Mouse (Mus musculus): ENCODE measurements at regions not wholly inside any gene's neighbourhood (a gene's known extent, or its start where the extent isn't known, plus 50 kb on each side); places are given as distances from the start of the nearest gene placed in this dataset.

DNA sequence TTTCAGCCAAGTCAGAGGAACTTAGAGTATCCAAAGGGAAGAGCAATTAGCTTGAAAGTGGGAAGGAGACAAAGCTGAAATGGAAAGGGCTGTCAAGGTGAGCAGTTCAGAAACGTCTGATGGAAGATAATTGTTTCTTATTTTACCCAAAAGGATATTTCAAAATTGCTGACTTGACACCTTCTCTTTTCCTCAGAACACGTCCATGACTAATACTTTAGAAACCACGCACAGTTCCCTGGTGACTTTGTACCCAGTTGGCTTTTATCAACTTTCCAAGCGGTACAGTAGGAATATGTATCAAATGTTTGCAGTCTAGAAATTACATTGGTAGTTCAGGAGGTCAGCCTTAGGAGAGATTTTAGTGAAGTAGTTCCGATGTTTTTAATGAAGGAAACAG is 508.3 kb upstream of the Ddx18 start:
- Histone ChIP-seq H3K27ac (replicated peaks; ENCODE audit: insufficient read depth, low read depth, low read length) (no peak overlapping the region), H3K9ac (ENCODE audit: low read depth, low read length) (no peak overlapping the region), H3K36me3 (ENCODE audit: control insufficient read depth, insufficient read depth, low read length) (no peaks in the 10 kb centered on the region), H3K4me1 (ENCODE audit: control insufficient read depth, insufficient read depth, low read length) (no peaks in the 10 kb centered on the region), H3K4me3 (ENCODE audit: insufficient read depth, low read depth, low read length) (no peak overlapping the region), H3K79me2 (ENCODE audit: control insufficient read depth, insufficient read depth, low read length) (no peaks in the 10 kb centered on the region), H3K27me3 (ENCODE audit: control insufficient read depth, insufficient read depth, low read length) (no peaks in the 10 kb centered on the region)
- TF ChIP-seq POLR2A (IDR thresholded peaks at IDR 0.05; ENCODE audit: extremely low read depth, insufficient read depth, low read length): no peak
- TF ChIP-seq CTCF (IDR thresholded peaks at IDR 0.05; ENCODE audit: low read depth, low read length): no peak
- DNase-seq (ENCODE audit: extremely low read depth, low read depth, low spot score): no peak
- WGBS: 72% methylated on average over 5 of the region's 5 CpGs

GRCm38 (mm10) chr1:122055146-122055545 is 487.4 kb upstream of the Ddx18 start:
- WGBS: 69% methylated on average over 1 of the region's 1 CpGs
- no peak for DNase-seq (ENCODE audit: extremely low read depth, low read depth, low spot score)
- Histone ChIP-seq H3K4me1 (ENCODE audit: control insufficient read depth, insufficient read depth, low read length) (no peaks in the 10 kb centered on the region), H3K9ac (ENCODE audit: low read depth, low read length) (no peak overlapping the region), H3K4me3 (ENCODE audit: insufficient read depth, low read depth, low read length) (no peak overlapping the region), H3K79me2 (ENCODE audit: control insufficient read depth, insufficient read depth, low read length) (no peaks in the 10 kb centered on the region), H3K27me3 (ENCODE audit: control insufficient read depth, insufficient read depth, low read length) (no peaks in the 10 kb centered on the region), H3K27ac (replicated peaks; ENCODE audit: insufficient read depth, low read depth, low read length) (no peak overlapping the region), H3K36me3 (ENCODE audit: control insufficient read depth, insufficient read depth, low read length) (no peaks in the 10 kb centered on the region)
- TF ChIP-seq POLR2A (IDR thresholded peaks at IDR 0.05; ENCODE audit: extremely low read depth, insufficient read depth, low read length): no peak
- no peak for TF ChIP-seq CTCF (IDR thresholded peaks at IDR 0.05; ENCODE audit: low read depth, low read length)

GRCm38 (mm10) chr1:122048112-122048725 is 480.4 kb upstream of the Ddx18 start:
- Histone ChIP-seq H3K79me2 (ENCODE audit: control insufficient read depth, insufficient read depth, low read length) (no peaks in the 10 kb centered on the region), H3K9ac (ENCODE audit: low read depth, low read length) (no peak overlapping the region), H3K4me3 (ENCODE audit: insufficient read depth, low read depth, low read length) (no peak overlapping the region), H3K4me1 (ENCODE audit: control insufficient read depth, insufficient read depth, low read length) (no peaks in the 10 kb centered on the region), H3K36me3 (ENCODE audit: control insufficient read depth, insufficient read depth, low read length) (no peaks in the 10 kb centered on the region), H3K27me3 (ENCODE audit: control insufficient read depth, insufficient read depth, low read length) (no peaks in the 10 kb centered on the region), H3K27ac (replicated peaks; ENCODE audit: insufficient read depth, low read depth, low read length) (no peak overlapping the region)
- whole genome bisulfite sequencing: 67% methylated on average over 2 of the region's 2 CpGs
- no peak for DNase-seq (ENCODE audit: extremely low read depth, low read depth, low spot score)
- TF ChIP-seq CTCF (IDR thresholded peaks at IDR 0.05; ENCODE audit: low read depth, low read length): no peak
- no peak for TF ChIP-seq POLR2A (IDR thresholded peaks at IDR 0.05; ENCODE audit: extremely low read depth, insufficient read depth, low read length)

DNA sequence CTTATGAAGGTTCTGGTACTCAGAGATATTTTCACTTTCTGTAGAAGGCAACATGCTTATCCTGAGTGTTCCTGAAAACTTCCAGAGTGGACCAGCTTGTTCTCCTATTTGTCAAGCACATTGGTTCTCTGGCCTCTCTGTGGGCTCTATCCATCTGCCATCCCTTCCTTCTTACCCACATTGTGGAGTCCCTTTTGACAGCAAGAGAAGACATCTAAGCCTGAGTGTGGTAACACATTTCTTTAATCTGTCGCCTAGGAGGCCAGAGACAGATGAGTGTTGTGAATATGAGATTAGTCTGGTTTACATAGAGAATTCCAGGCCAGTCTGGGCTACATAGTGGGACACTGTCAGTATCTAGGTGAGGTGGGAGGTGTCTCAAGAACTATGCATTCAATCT is 476.1 kb upstream of the Ddx18 start:
- Histone ChIP-seq H3K4me3 (ENCODE audit: insufficient read depth, low read depth, low read length) (no peak overlapping the region), H3K27me3 (ENCODE audit: control insufficient read depth, insufficient read depth, low read length) (no peaks in the 10 kb centered on the region), H3K36me3 (ENCODE audit: control insufficient read depth, insufficient read depth, low read length) (no peaks in the 10 kb centered on the region), H3K9ac (ENCODE audit: low read depth, low read length) (no peak overlapping the region), H3K4me1 (ENCODE audit: control insufficient read depth, insufficient read depth, low read length) (no peaks in the 10 kb centered on the region), H3K27ac (replicated peaks; ENCODE audit: insufficient read depth, low read depth, low read length) (no peak overlapping the region), H3K79me2 (ENCODE audit: control insufficient read depth, insufficient read depth, low read length) (no peaks in the 10 kb centered on the region)
- 62% methylated on average over 1 of the region's 1 CpGs for WGBS
- DNase-seq (ENCODE audit: extremely low read depth, low read depth, low spot score): no peak
- TF ChIP-seq CTCF (IDR thresholded peaks at IDR 0.05; ENCODE audit: low read depth, low read length) (no peak), POLR2A (IDR thresholded peaks at IDR 0.05; ENCODE audit: extremely low read depth, insufficient read depth, low read length) (no peak)

DNA sequence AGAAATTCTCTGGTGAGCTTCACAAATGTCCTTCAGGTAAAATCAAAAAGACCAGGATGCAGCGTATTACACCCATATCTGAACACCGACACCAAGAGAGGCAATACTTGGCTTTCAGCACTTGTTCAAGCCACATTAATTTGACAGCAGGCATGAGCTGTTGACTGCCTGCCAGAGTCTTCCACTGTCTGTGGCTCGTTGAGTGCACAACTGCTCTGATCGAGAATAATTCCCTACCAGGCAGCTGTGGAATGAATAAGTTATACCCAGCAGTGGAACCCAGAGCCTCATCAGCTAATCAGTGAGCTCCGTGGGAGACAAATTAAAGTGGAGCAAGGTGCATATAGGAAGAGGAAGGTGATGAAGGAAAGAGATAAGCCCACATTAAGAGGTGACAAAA is 475.3 kb upstream of the Ddx18 start:
- Histone ChIP-seq H3K4me1 (ENCODE audit: control insufficient read depth, insufficient read depth, low read length) (no peaks in the 10 kb centered on the region), H3K27ac (replicated peaks; ENCODE audit: insufficient read depth, low read depth, low read length) (no peak overlapping the region), H3K27me3 (ENCODE audit: control insufficient read depth, insufficient read depth, low read length) (no peaks in the 10 kb centered on the region), H3K9ac (ENCODE audit: low read depth, low read length) (no peak overlapping the region), H3K4me3 (ENCODE audit: insufficient read depth, low read depth, low read length) (no peak overlapping the region), H3K36me3 (ENCODE audit: control insufficient read depth, insufficient read depth, low read length) (no peaks in the 10 kb centered on the region), H3K79me2 (ENCODE audit: control insufficient read depth, insufficient read depth, low read length) (no peaks in the 10 kb centered on the region)
- DNase-seq (ENCODE audit: extremely low read depth, low read depth, low spot score): no peak
- TF ChIP-seq POLR2A (IDR thresholded peaks at IDR 0.05; ENCODE audit: extremely low read depth, insufficient read depth, low read length) (no peak), CTCF (IDR thresholded peaks at IDR 0.05; ENCODE audit: low read depth, low read length) (no peak)
- 67% methylated on average over 5 of the region's 5 CpGs for WGBS

- no peaks in the 10 kb centered on the region for H3K4me1 ChIP-seq (ENCODE audit: control insufficient read depth, insufficient read depth, low read length)
- no peaks in the 10 kb centered on the region for H3K36me3 ChIP-seq (ENCODE audit: control insufficient read depth, insufficient read depth, low read length)
- WGBS: 82% methylated on average over 2 of the region's 2 CpGs
- no peaks in the 10 kb centered on the region for H3K27me3 ChIP-seq (ENCODE audit: control insufficient read depth, insufficient read depth, low read length)
- TF ChIP-seq POLR2A (IDR thresholded peaks at IDR 0.05; ENCODE audit: extremely low read depth, insufficient read depth, low read length): no peak
- no peak for TF ChIP-seq CTCF (IDR thresholded peaks at IDR 0.05; ENCODE audit: low read depth, low read length)
- H3K9ac ChIP-seq (ENCODE audit: low read depth, low read length): no peak overlapping the region
- H3K27ac ChIP-seq (replicated peaks; ENCODE audit: insufficient read depth, low read depth, low read length): no peak overlapping the region
- no peak overlapping the region for H3K4me3 ChIP-seq (ENCODE audit: insufficient read depth, low read depth, low read length)
- H3K79me2 ChIP-seq (ENCODE audit: control insufficient read depth, insufficient read depth, low read length): no peaks in the 10 kb centered on the region
- DNase-seq (ENCODE audit: extremely low read depth, low read depth, low spot score): no peak
These were observed 440.0 kb upstream of the Ddx18 start for GRCm38 (mm10) chr1:122007749-122008148.

Measured in liver, adult 2 months (tissue).